Mouse (Mus musculus): ENCODE measurements at regions not wholly inside any gene's neighbourhood (a gene's known extent, or its start where the extent isn't known, plus 50 kb on each side); places are given as distances from the start of the nearest gene placed in this dataset.

- peak; percentile 32 for DNase-seq (ENCODE audit: low spot score)
Observed at GRCm38 (mm10) chr13:10527251-10527650, 166.6 kb upstream of the Chrm3 start.

- no peak for DNase-seq (ENCODE audit: low spot score)
Observed at GRCm38 (mm10) chr13:10526470-10527207, 166.0 kb upstream of the Chrm3 start.

GRCm38 (mm10) chr13:10504211-10504610 lies 143.6 kb upstream of the Chrm3 start:
- no peak for DNase-seq (ENCODE audit: low spot score)

GRCm38 (mm10) chr13:10455323-10455722 lies 94.7 kb upstream of the Chrm3 start:
- no peak for DNase-seq (ENCODE audit: low spot score)

GRCm38 (mm10) chr13:10454667-10455066 lies 94.0 kb upstream of the Chrm3 start:
- DNase-seq (ENCODE audit: low spot score) = no peak

- no peak for DNase-seq (ENCODE audit: low spot score)
Observed at GRCm38 (mm10) chr13:10451057-10451456, 90.4 kb upstream of the Chrm3 start.

- DNase-seq (ENCODE audit: low spot score) = no peak
Observed at GRCm38 (mm10) chr13:10449502-10449901, 88.9 kb upstream of the Chrm3 start.

GRCm38 (mm10) chr13:10447806-10448205 lies 87.2 kb upstream of the Chrm3 start:
- no peak for DNase-seq (ENCODE audit: low spot score)

GRCm38 (mm10) chr13:10445679-10446078 lies 85.0 kb upstream of the Chrm3 start:
- no peak for DNase-seq (ENCODE audit: low spot score)
